Mouse (Mus musculus) MEL (cell line): Measurements from ENCODE around the gene Ddx46. TPM values are rescaled to one million over a fixed set of nuclear protein-coding genes. Genes with fewer than 3 reads are reported as not detected.

ENCODE experiments used
- DNase-seq: peaks from one replicate; pipeline ENCODE4 v3.0.0; 2011; ENCODE audit warnings: low read depth, low spot score
- H3K27ac ChIP-seq: 2 replicates; pipeline ENCODE4 v1.5.1; 2012; ENCODE audit warnings: low read depth, mild to moderate bottlenecking, control low read depth, low read length, moderate library complexity; ENCODE audit not compliant: control insufficient read depth
- H3K27me3 ChIP-seq, 2 experiments: fragments of 150-350 bp in 1 of 2; sonication (generic) in 1 of 2; 2 replicates each; pipeline ENCODE4 v1.6.1; 2012; ENCODE audit warnings: low read length in 2 of 2, mild to moderate bottlenecking in 2 of 2, improper control_type of control experiment in 1 of 2, moderate library complexity in 1 of 2; ENCODE audit not compliant: insufficient read depth in 2 of 2, control insufficient read depth in 1 of 2
- H3K36me3 ChIP-seq, 2 experiments: 2 replicates each; pipeline ENCODE4 v1.6.1; 2012 to 2014; ENCODE audit warnings: low read length in 2 of 2, improper control_type of control experiment in 1 of 2, inconsistent platforms in 1 of 2, mild to moderate bottlenecking in 1 of 2; ENCODE audit not compliant: insufficient read depth in 2 of 2, control insufficient read depth in 1 of 2
- H3K4me1 ChIP-seq, 2 experiments: fragments of 150-350 bp in 1 of 2; sonication (generic) in 1 of 2; 2 replicates each; pipeline ENCODE4 v1.6.1; 2012; ENCODE audit warnings: low read length in 2 of 2, improper control_type of control experiment in 1 of 2, mild to moderate bottlenecking in 1 of 2; ENCODE audit not compliant: insufficient read depth in 2 of 2, control insufficient read depth in 1 of 2
- H3K4me3 ChIP-seq, 2 experiments: fragments of 150-350 bp in 1 of 2; sonication (generic) in 1 of 2; 2 replicates each; pipeline ENCODE4 v1.5.1; 2012; ENCODE audit warnings: low read depth in 2 of 2, low read length in 2 of 2, mild to moderate bottlenecking in 2 of 2, moderate library complexity in 2 of 2, control low read depth in 1 of 2, improper control_type of control experiment in 1 of 2; ENCODE audit not compliant: control insufficient read depth in 1 of 2, insufficient read depth in 1 of 2
- H3K79me2 ChIP-seq: 2 replicates; pipeline ENCODE4 v1.6.1; 2012; ENCODE audit warnings: mild to moderate bottlenecking, low read length, moderate library complexity; ENCODE audit not compliant: control insufficient read depth, poor library complexity, insufficient read depth
- H3K9ac ChIP-seq: 2 replicates; pipeline ENCODE4 v1.6.1; 2012; ENCODE audit warnings: low read depth, mild to moderate bottlenecking, control low read depth, low read length, moderate library complexity; ENCODE audit not compliant: control insufficient read depth, poor library complexity, severe bottlenecking
- H3K9me3 ChIP-seq: fragments of 150-350 bp; sonication (generic); replicated peaks from 2 replicates; pipeline ENCODE4 v1.6.1; 2012; ENCODE audit warnings: mild to moderate bottlenecking, low read length, improper control_type of control experiment, moderate library complexity; ENCODE audit not compliant: insufficient read depth
- BHLHE40 ChIP-seq: IDR thresholded peaks from 2 replicates; pipeline ENCODE4 v1.6.1; 2012; ENCODE audit warnings: low read depth, mild to moderate bottlenecking, inconsistent platforms, low read length, improper control_type of control experiment, borderline replicate concordance
- CHD2 ChIP-seq: IDR thresholded peaks from 2 replicates; pipeline ENCODE4 v1.6.1; 2011; ENCODE audit warnings: low read length, improper control_type of control experiment
- ELF1 ChIP-seq: IDR thresholded peaks from 2 replicates; pipeline ENCODE4 v1.6.1; 2014; ENCODE audit warnings: low read depth, mild to moderate bottlenecking, inconsistent platforms, low read length, improper control_type of control experiment, moderate library complexity
- ETS1 ChIP-seq: IDR thresholded peaks from 2 replicates; pipeline ENCODE4 v1.6.1; 2012; ENCODE audit warnings: low read depth, mild to moderate bottlenecking, inconsistent platforms, low read length, improper control_type of control experiment, moderate library complexity
- GABPA ChIP-seq: IDR thresholded peaks from 2 replicates; pipeline ENCODE4 v1.6.1; 2012; ENCODE audit warnings: low read depth, mild to moderate bottlenecking, inconsistent platforms, low read length, improper control_type of control experiment, moderate library complexity
- GATA1 ChIP-seq: IDR thresholded peaks from 2 replicates; pipeline ENCODE4 v1.6.1; 2011; ENCODE audit warnings: low read depth, low read length, improper control_type of control experiment
- HCFC1 ChIP-seq: IDR thresholded peaks from 2 replicates; pipeline ENCODE4 v1.6.1; 2012; ENCODE audit warnings: low read depth, mild to moderate bottlenecking, inconsistent platforms, low read length, improper control_type of control experiment, moderate library complexity
- KAT2A ChIP-seq: conservative IDR thresholded peaks from 2 replicates; pipeline ENCODE4 v1.6.1; 2012; ENCODE audit warnings: low read depth, low read length, improper control_type of control experiment, inconsistent platforms
- MAX ChIP-seq: IDR thresholded peaks from 2 replicates; pipeline ENCODE4 v1.6.1; 2011; ENCODE audit warnings: low read length, improper control_type of control experiment
- MYB ChIP-seq: IDR thresholded peaks from 2 replicates; pipeline ENCODE4 v1.6.1; 2011; ENCODE audit warnings: mild to moderate bottlenecking, low read depth, low read length, improper control_type of control experiment
- MYC ChIP-seq: IDR thresholded peaks from 2 replicates; pipeline ENCODE4 v1.6.1; 2011; ENCODE audit warnings: low read depth, mild to moderate bottlenecking, low read length, improper control_type of control experiment, moderate library complexity
- NELFE ChIP-seq: IDR thresholded peaks from 2 replicates; pipeline ENCODE4 v1.6.1; 2011; ENCODE audit warnings: low read depth, low read length, improper control_type of control experiment
- TBP ChIP-seq: IDR thresholded peaks from 2 replicates; pipeline ENCODE4 v1.8.0; 2011; ENCODE audit warnings: low read depth, low read length, improper control_type of control experiment
- UBTF ChIP-seq: IDR thresholded peaks from 2 replicates; pipeline ENCODE4 v1.6.1; 2012; ENCODE audit warnings: low read depth, mild to moderate bottlenecking, inconsistent platforms, low read length, improper control_type of control experiment, moderate library complexity, borderline replicate concordance; ENCODE audit not compliant: insufficient read depth
- USF2 ChIP-seq, 2 experiments: IDR thresholded peaks; 2 replicates each; pipeline ENCODE4 v1.6.1; 2011 to 2012; ENCODE audit warnings: improper control_type of control experiment in 2 of 2, low read length in 2 of 2, borderline replicate concordance in 1 of 2, inconsistent platforms in 1 of 2, low read depth in 1 of 2, mild to moderate bottlenecking in 1 of 2; ENCODE audit not compliant: insufficient read depth in 1 of 2
- ZMIZ1 ChIP-seq: IDR thresholded peaks from 2 replicates; pipeline ENCODE4 v1.6.1; 2012; ENCODE audit warnings: low read depth, mild to moderate bottlenecking, inconsistent platforms, low read length, improper control_type of control experiment, moderate library complexity
- polyA plus RNA-seq, 2 experiments: library from polyadenylated mRNA; stranded (reverse) in 1 of 2; unstranded in 1 of 2; fragments of >175 nt in 1 of 2; fragments of >200 nt in 1 of 2; gene quantifications; 2 replicates each; pipeline versions ENCODE4 v1.2.1 to v1.2.4; 2012; ENCODE audit warnings: low replicate concordance in 2 of 2, low read depth in 1 of 2; ENCODE audit not compliant: insufficient read length in 2 of 2, insufficient read depth in 1 of 2, missing spikeins in 1 of 2
- total RNA-seq: library from RNA; depleted of rRNA; stranded (reverse); fragments of 300-350 nt; gene quantifications from 2 replicates; pipeline ENCODE4 v1.2.3, GENCODE M21; 2012

Gene Ddx46
- total and polyA plus RNA-seq, 3 experiments = 58.3 to 122 (median 89.5) TPM

GRCm38 (mm10) chr13:55595375-55595774 lies 39.5 kb upstream of the Ddx46 start:
- Histone ChIP-seq H3K27me3 (no peaks in the 10 kb centered on the region), H3K4me1 (peaks cover 0 to 10% of the 10 kb centered on the region in 2 experiments; a peak in 1 of 4 replicates), H3K9ac (no peak overlapping the region), H3K27ac (no peak overlapping the region), H3K36me3 (peaks cover 8 to 13% of the 10 kb centered on the region in 2 experiments; a peak in 3 of 4 replicates), H3K79me2 (peaks cover 20% of the 10 kb centered on the region), H3K9me3 (no peaks in the 10 kb centered on the region), H3K4me3 (no peak overlapping the region)
- no peak for DNase-seq
- TF ChIP-seq ELF1 (no peak), NELFE (no peak), MYC (no peak), MAX (no peak), HCFC1 (no peak), UBTF (no peak), MYB (no peak), GATA1 (no peak), BHLHE40 (no peak), KAT2A (no peak), ZMIZ1 (no peak), USF2 (IDR thresholded peaks at IDR 0.05; ENCODE audit: borderline replicate concordance in 1 of 2, insufficient read depth in 1 of 2, low read depth in 1 of 2, low read length in 2 of 2) (no peak), TBP (no peak), GABPA (no peak)

- TF ChIP-seq CHD2 (no peak), ETS1 (no peak)
- Histone ChIP-seq H3K9me3 (no peaks in the 10 kb centered on the region), H3K4me3 (no peak overlapping the region), H3K27ac (no peak overlapping the region), H3K9ac (no peak overlapping the region), H3K36me3 (peaks cover 8 to 20% of the 10 kb centered on the region in 2 experiments; a peak in 3 of 4 replicates), H3K79me2 (peaks cover 22% of the 10 kb centered on the region), H3K4me1 (peaks cover 2 to 10% of the 10 kb centered on the region in 2 experiments; a peak in 3 of 4 replicates), H3K27me3 (no peaks in the 10 kb centered on the region)
- no peak for DNase-seq
These were observed 38.0 kb upstream of the Ddx46 start for GRCm38 (mm10) chr13:55596802-55597201.
